Mouse (Mus musculus) MEL (cell line): Measurements from ENCODE around the gene Exoc3l2. TPM values are rescaled to one million over a fixed set of nuclear protein-coding genes. Genes with fewer than 3 reads are reported as not detected.

ENCODE experiments used
- DNase-seq: peaks from one replicate; pipeline ENCODE4 v3.0.0; 2011; ENCODE audit warnings: low read depth, low spot score
- H3K27ac ChIP-seq: 2 replicates; pipeline ENCODE4 v1.5.1; 2012; ENCODE audit warnings: low read depth, mild to moderate bottlenecking, control low read depth, low read length, moderate library complexity; ENCODE audit not compliant: control insufficient read depth
- H3K27me3 ChIP-seq, 2 experiments: fragments of 150-350 bp in 1 of 2; sonication (generic) in 1 of 2; 2 replicates each; pipeline ENCODE4 v1.6.1; 2012; ENCODE audit warnings: low read length in 2 of 2, mild to moderate bottlenecking in 2 of 2, improper control_type of control experiment in 1 of 2, moderate library complexity in 1 of 2; ENCODE audit not compliant: insufficient read depth in 2 of 2, control insufficient read depth in 1 of 2
- H3K36me3 ChIP-seq, 2 experiments: 2 replicates each; pipeline ENCODE4 v1.6.1; 2012 to 2014; ENCODE audit warnings: low read length in 2 of 2, improper control_type of control experiment in 1 of 2, inconsistent platforms in 1 of 2, mild to moderate bottlenecking in 1 of 2; ENCODE audit not compliant: insufficient read depth in 2 of 2, control insufficient read depth in 1 of 2
- H3K4me1 ChIP-seq, 2 experiments: fragments of 150-350 bp in 1 of 2; sonication (generic) in 1 of 2; 2 replicates each; pipeline ENCODE4 v1.6.1; 2012; ENCODE audit warnings: low read length in 2 of 2, improper control_type of control experiment in 1 of 2, mild to moderate bottlenecking in 1 of 2; ENCODE audit not compliant: insufficient read depth in 2 of 2, control insufficient read depth in 1 of 2
- H3K4me3 ChIP-seq, 2 experiments: fragments of 150-350 bp in 1 of 2; sonication (generic) in 1 of 2; 2 replicates each; pipeline ENCODE4 v1.5.1; 2012; ENCODE audit warnings: low read depth in 2 of 2, low read length in 2 of 2, mild to moderate bottlenecking in 2 of 2, moderate library complexity in 2 of 2, control low read depth in 1 of 2, improper control_type of control experiment in 1 of 2; ENCODE audit not compliant: control insufficient read depth in 1 of 2, insufficient read depth in 1 of 2
- H3K79me2 ChIP-seq: 2 replicates; pipeline ENCODE4 v1.6.1; 2012; ENCODE audit warnings: mild to moderate bottlenecking, low read length, moderate library complexity; ENCODE audit not compliant: control insufficient read depth, poor library complexity, insufficient read depth
- H3K9ac ChIP-seq: 2 replicates; pipeline ENCODE4 v1.6.1; 2012; ENCODE audit warnings: low read depth, mild to moderate bottlenecking, control low read depth, low read length, moderate library complexity; ENCODE audit not compliant: control insufficient read depth, poor library complexity, severe bottlenecking
- H3K9me3 ChIP-seq: fragments of 150-350 bp; sonication (generic); replicated peaks from 2 replicates; pipeline ENCODE4 v1.6.1; 2012; ENCODE audit warnings: mild to moderate bottlenecking, low read length, improper control_type of control experiment, moderate library complexity; ENCODE audit not compliant: insufficient read depth
- CHD2 ChIP-seq: IDR thresholded peaks from 2 replicates; pipeline ENCODE4 v1.6.1; 2011; ENCODE audit warnings: low read length, improper control_type of control experiment
- CTCF ChIP-seq, 3 experiments: IDR thresholded peaks in 2 of 3; conservative IDR thresholded peaks in 1 of 3; 2 replicates each; pipeline ENCODE4 v1.5.1; 2011 to 2012; ENCODE audit warnings: low read length in 3 of 3, low read depth in 2 of 3, mild to moderate bottlenecking in 2 of 3, improper control_type of control experiment in 1 of 3, inconsistent platforms in 1 of 3, mixed read lengths in 1 of 3, moderate library complexity in 1 of 3; ENCODE audit not compliant: control insufficient read depth in 1 of 3, insufficient read depth in 1 of 3, poor library complexity in 1 of 3, severe bottlenecking in 1 of 3
- E2F4 ChIP-seq: IDR thresholded peaks from 2 replicates; pipeline ENCODE4 v1.6.1; 2011; ENCODE audit warnings: low read depth, low read length, improper control_type of control experiment, borderline replicate concordance
- EP300 ChIP-seq, 2 experiments: IDR thresholded peaks; 2 replicates each; pipeline ENCODE4 v1.6.1; 2011; ENCODE audit warnings: improper control_type of control experiment in 2 of 2, low read length in 2 of 2, low read depth in 1 of 2, mild to moderate bottlenecking in 1 of 2
- ETS1 ChIP-seq: IDR thresholded peaks from 2 replicates; pipeline ENCODE4 v1.6.1; 2012; ENCODE audit warnings: low read depth, mild to moderate bottlenecking, inconsistent platforms, low read length, improper control_type of control experiment, moderate library complexity
- GABPA ChIP-seq: IDR thresholded peaks from 2 replicates; pipeline ENCODE4 v1.6.1; 2012; ENCODE audit warnings: low read depth, mild to moderate bottlenecking, inconsistent platforms, low read length, improper control_type of control experiment, moderate library complexity
- GATA1 ChIP-seq: IDR thresholded peaks from 2 replicates; pipeline ENCODE4 v1.6.1; 2011; ENCODE audit warnings: low read depth, low read length, improper control_type of control experiment
- HCFC1 ChIP-seq: IDR thresholded peaks from 2 replicates; pipeline ENCODE4 v1.6.1; 2012; ENCODE audit warnings: low read depth, mild to moderate bottlenecking, inconsistent platforms, low read length, improper control_type of control experiment, moderate library complexity
- JUND ChIP-seq: IDR thresholded peaks from 2 replicates; pipeline ENCODE4 v1.6.1; 2011; ENCODE audit warnings: low read depth, mild to moderate bottlenecking, improper control_type of control experiment, low read length
- KAT2A ChIP-seq: conservative IDR thresholded peaks from 2 replicates; pipeline ENCODE4 v1.6.1; 2012; ENCODE audit warnings: low read depth, low read length, improper control_type of control experiment, inconsistent platforms
- MEF2A ChIP-seq: IDR thresholded peaks from 2 replicates; pipeline ENCODE4 v1.6.1; 2014; ENCODE audit warnings: low read depth, mild to moderate bottlenecking, inconsistent platforms, low read length, improper control_type of control experiment; ENCODE audit not compliant: poor library complexity, insufficient replicate concordance, severe bottlenecking; ENCODE audit errors: extremely low read depth
- MYB ChIP-seq: IDR thresholded peaks from 2 replicates; pipeline ENCODE4 v1.6.1; 2011; ENCODE audit warnings: mild to moderate bottlenecking, low read depth, low read length, improper control_type of control experiment
- POLR2AphosphoS5 ChIP-seq: IDR thresholded peaks from 2 replicates; pipeline ENCODE4 v1.6.1; 2012; ENCODE audit warnings: low read depth, borderline replicate concordance, mild to moderate bottlenecking, inconsistent platforms, low read length, moderate library complexity, mixed read lengths
- RAD21 ChIP-seq: IDR thresholded peaks from 2 replicates; pipeline ENCODE4 v1.6.1; 2011; ENCODE audit warnings: mild to moderate bottlenecking, low read depth, low read length, improper control_type of control experiment
- RCOR1 ChIP-seq: IDR thresholded peaks from 2 replicates; pipeline ENCODE4 v1.6.1; 2012; ENCODE audit warnings: low read depth, mild to moderate bottlenecking, inconsistent platforms, low read length, improper control_type of control experiment
- SIN3A ChIP-seq: IDR thresholded peaks from 2 replicates; pipeline ENCODE4 v1.6.1; 2012; ENCODE audit warnings: low read length, improper control_type of control experiment, inconsistent platforms
- SMC3 ChIP-seq: IDR thresholded peaks from 2 replicates; pipeline ENCODE4 v1.6.1; 2011; ENCODE audit warnings: low read depth, low read length, improper control_type of control experiment
- TAL1 ChIP-seq: IDR thresholded peaks from 2 replicates; pipeline ENCODE4 v1.6.1; 2012; ENCODE audit warnings: mild to moderate bottlenecking, inconsistent platforms, low read length, moderate library complexity, mixed read lengths
- TBP ChIP-seq: IDR thresholded peaks from 2 replicates; pipeline ENCODE4 v1.8.0; 2011; ENCODE audit warnings: low read depth, low read length, improper control_type of control experiment
- TCF12 ChIP-seq: IDR thresholded peaks from 2 replicates; pipeline ENCODE4 v1.6.1; 2014; ENCODE audit warnings: low read depth, mild to moderate bottlenecking, inconsistent platforms, low read length, improper control_type of control experiment, moderate library complexity
- UBTF ChIP-seq: IDR thresholded peaks from 2 replicates; pipeline ENCODE4 v1.6.1; 2012; ENCODE audit warnings: low read depth, mild to moderate bottlenecking, inconsistent platforms, low read length, improper control_type of control experiment, moderate library complexity, borderline replicate concordance; ENCODE audit not compliant: insufficient read depth
- USF1 ChIP-seq: IDR thresholded peaks from 2 replicates; pipeline ENCODE4 v1.6.1; 2014; ENCODE audit warnings: low read depth, mild to moderate bottlenecking, inconsistent platforms, low read length, improper control_type of control experiment, moderate library complexity
- ZC3H11A ChIP-seq: IDR thresholded peaks from 2 replicates; pipeline ENCODE4 v1.6.1; 2012; ENCODE audit warnings: low read depth, mild to moderate bottlenecking, inconsistent platforms, low read length, improper control_type of control experiment
- ZKSCAN1 ChIP-seq: IDR thresholded peaks from 2 replicates; pipeline ENCODE4 v1.6.1; 2012; ENCODE audit warnings: low read depth, mild to moderate bottlenecking, inconsistent platforms, low read length, improper control_type of control experiment, moderate library complexity
- ZMIZ1 ChIP-seq: IDR thresholded peaks from 2 replicates; pipeline ENCODE4 v1.6.1; 2012; ENCODE audit warnings: low read depth, mild to moderate bottlenecking, inconsistent platforms, low read length, improper control_type of control experiment, moderate library complexity
- ZNF384 ChIP-seq: IDR thresholded peaks from 2 replicates; pipeline ENCODE4 v1.6.1; 2012; ENCODE audit warnings: low read depth, mild to moderate bottlenecking, inconsistent platforms, low read length, improper control_type of control experiment
- polyA plus RNA-seq, 2 experiments: library from polyadenylated mRNA; stranded (reverse) in 1 of 2; unstranded in 1 of 2; fragments of >175 nt in 1 of 2; fragments of >200 nt in 1 of 2; gene quantifications; 2 replicates each; pipeline versions ENCODE4 v1.2.1 to v1.2.4; 2012; ENCODE audit warnings: low replicate concordance in 2 of 2, low read depth in 1 of 2; ENCODE audit not compliant: insufficient read length in 2 of 2, insufficient read depth in 1 of 2, missing spikeins in 1 of 2
- total RNA-seq: library from RNA; depleted of rRNA; stranded (reverse); fragments of 300-350 nt; gene quantifications from 2 replicates; pipeline ENCODE4 v1.2.3, GENCODE M21; 2012

Gene Exoc3l2
- total and polyA plus RNA-seq, 3 experiments = 0.08 TPM; not detected in 1

GRCm38 (mm10) chr7:19441448-19442091 is 21.6 kb upstream of the Exoc3l2 start:
- peak; percentile 68 for DNase-seq
- no peaks in the 10 kb centered on the region for H3K9me3 ChIP-seq
- H3K27me3 ChIP-seq = no peaks in the 10 kb centered on the region
- peaks cover 2 to 11% of the 10 kb centered on the region in 2 experiments for H3K4me1 ChIP-seq
- H3K9ac ChIP-seq = peak overlapping the region; percentile 22; the same call in 1 of the 2 replicates
- H3K79me2 ChIP-seq = no peaks in the 10 kb centered on the region
- H3K36me3 ChIP-seq = peaks cover 0 to 13% of the 10 kb centered on the region in 2 experiments; a peak in 2 of 4 replicates
- H3K4me3 ChIP-seq = no peak overlapping the region
- peak overlapping the region; percentile 79 for H3K27ac ChIP-seq
- TF ChIP-seq GATA1 (peak; percentile 82), TCF12 (peak; percentile 53), TBP (0 out of 2 replicates have a peak, but pooled peaks have one; percentile 33), UBTF (no peak), MEF2A (no peak), SIN3A (peak; percentile 57), ETS1 (peak; percentile 49; the same call in 1 of the 2 replicates), RCOR1 (peak; percentile 49), EP300 (IDR thresholded peaks at IDR 0.05; ENCODE audit: low read depth in 1 of 2, low read length in 2 of 2) (peak; percentile 40 to 75), POLR2AphosphoS5 (no peak), E2F4 (no peak), MYB (0 out of 2 replicates have a peak, but pooled peaks have one; percentile 20), ZNF384 (no peak)
- TF ChIP-seq, all 39 proteins: peak for 8

- no peak for TF ChIP-seq ZKSCAN1
- peak; percentile 73 for TF ChIP-seq RAD21
- TF ChIP-seq ETS1 = no peak
- TF ChIP-seq KAT2A = no peak
- TF ChIP-seq USF1 = no peak
- TF ChIP-seq SMC3 = peak; percentile 65
- no peak for TF ChIP-seq TAL1
- TF ChIP-seq EP300 (IDR thresholded peaks at IDR 0.05; ENCODE audit: low read depth in 1 of 2, low read length in 2 of 2) = no peak
- peak; percentile 77 to 97 (median 89) for TF ChIP-seq CTCF (IDR thresholded peaks at IDR 0.05 in 2 of 3, conservative IDR thresholded peaks at IDR 0.05 in 1 of 3; ENCODE audit: control insufficient read depth in 1 of 3, insufficient read depth in 1 of 3, low read depth in 2 of 3, low read length in 3 of 3, poor library complexity in 1 of 3, severe bottlenecking in 1 of 3)
- TF ChIP-seq JUND = 0 out of 2 replicates have a peak, but pooled peaks have one; percentile 16
- TF ChIP-seq ZMIZ1 = no peak
- TF ChIP-seq GABPA = no peak
- TF ChIP-seq CHD2 = no peak
- TF ChIP-seq HCFC1 = no peak
- peak; percentile 48 for TF ChIP-seq ZC3H11A
- no peaks in the 10 kb centered on the region for H3K27me3 ChIP-seq
- H3K4me3 ChIP-seq = no peak overlapping the region
- H3K4me1 ChIP-seq = peaks cover 2 to 11% of the 10 kb centered on the region in 2 experiments
- no peak overlapping the region for H3K27ac ChIP-seq
- H3K9ac ChIP-seq = no peak overlapping the region
- H3K79me2 ChIP-seq = no peaks in the 10 kb centered on the region
- DNase-seq = peak; percentile 72
- H3K36me3 ChIP-seq = peaks cover 0 to 13% of the 10 kb centered on the region in 2 experiments; a peak in 2 of 4 replicates
- H3K9me3 ChIP-seq = no peaks in the 10 kb centered on the region
Observed at GRCm38 (mm10) chr7:19443344-19443743, 19.8 kb upstream of the Exoc3l2 start.
